Mouse (Mus musculus) CH12.LX (cell line): ENCODE measurements around the gene Gm20388. TPM values are rescaled to one million over a fixed set of nuclear protein-coding genes. Genes with fewer than 3 reads are reported as not detected.

Experiments used
- DNase-seq: peaks from one replicate; pipeline ENCODE4 v3.0.0-alpha.2; 2013; ENCODE audit errors: extremely low read depth
- H3K27ac ChIP-seq: 2 replicates; pipeline ENCODE4 v1.5.1; 2012; ENCODE audit warnings: low read depth, mild to moderate bottlenecking, control low read depth, moderate library complexity; ENCODE audit not compliant: insufficient read depth
- H3K27me3 ChIP-seq: replicated peaks from 2 replicates; pipeline ENCODE3; 2012; ENCODE audit warnings: inconsistent platforms
- H3K36me3 ChIP-seq, 2 experiments: replicated peaks in 1 of 2; 2 replicates each; pipeline versions ENCODE3 to v1.6.1; 2012; ENCODE audit warnings: inconsistent platforms in 1 of 2, low read length in 1 of 2, mild to moderate bottlenecking in 1 of 2, mixed read lengths in 1 of 2, moderate library complexity in 1 of 2; ENCODE audit not compliant: control insufficient read depth in 1 of 2, insufficient read depth in 1 of 2
- H3K4me1 ChIP-seq, 2 experiments: 2 replicates each; pipeline ENCODE4 v1.6.1; 2012; ENCODE audit warnings: inconsistent platforms in 1 of 2, moderate library complexity in 1 of 2; ENCODE audit not compliant: insufficient read depth in 2 of 2, control insufficient read depth in 1 of 2
- H3K4me2 ChIP-seq: 2 replicates; pipeline ENCODE4 v1.6.1; 2012; ENCODE audit warnings: low read depth, mild to moderate bottlenecking, control low read depth; ENCODE audit not compliant: poor library complexity, insufficient read depth, severe bottlenecking
- H3K4me3 ChIP-seq, 3 experiments: fragments of 150-350 bp in 1 of 3; sonication (generic) in 1 of 3; replicated peaks in 1 of 3; 2 replicates each; pipeline versions ENCODE3 to v1.5.1; 2011 to 2012; ENCODE audit warnings: low read depth in 2 of 3, low read length in 2 of 3, mild to moderate bottlenecking in 2 of 3, moderate library complexity in 2 of 3, control low read depth in 1 of 3, improper control_type of control experiment in 1 of 3, inconsistent platforms in 1 of 3, mixed read lengths in 1 of 3; ENCODE audit not compliant: poor library complexity in 1 of 3
- H3K79me2 ChIP-seq: replicated peaks from 2 replicates; pipeline ENCODE4 v1.6.1; 2012; ENCODE audit warnings: mild to moderate bottlenecking, moderate library complexity; ENCODE audit not compliant: control insufficient read depth, poor library complexity, insufficient read depth, severe bottlenecking; ENCODE audit errors: extremely low read depth
- H3K9ac ChIP-seq: 2 replicates; pipeline ENCODE4 v1.6.1; 2012; ENCODE audit warnings: low read depth, mild to moderate bottlenecking, control low read depth, moderate library complexity; ENCODE audit not compliant: insufficient read depth
- H3K9me3 ChIP-seq: replicated peaks from 2 replicates; pipeline ENCODE3; 2012; ENCODE audit warnings: low read length, inconsistent platforms, mixed read lengths
- BHLHE40 ChIP-seq: IDR thresholded peaks from 2 replicates; pipeline ENCODE4 v1.6.1; 2011; ENCODE audit warnings: mild to moderate bottlenecking, low read depth, low read length, improper control_type of control experiment
- CHD2 ChIP-seq: IDR thresholded peaks from 2 replicates; pipeline ENCODE4 v1.6.1; 2011; ENCODE audit warnings: low read length, improper control_type of control experiment
- CTCF ChIP-seq, 2 experiments: IDR thresholded peaks in 1 of 2; conservative IDR thresholded peaks in 1 of 2; 2 replicates each; pipeline ENCODE4 v1.5.1; 2011 to 2012; ENCODE audit warnings: low read depth in 2 of 2, low read length in 2 of 2, improper control_type of control experiment in 1 of 2, inconsistent platforms in 1 of 2, mild to moderate bottlenecking in 1 of 2, moderate library complexity in 1 of 2
- ELF1 ChIP-seq: IDR thresholded peaks from 2 replicates; pipeline ENCODE4 v1.6.1; 2014; ENCODE audit warnings: low read depth, mild to moderate bottlenecking, inconsistent platforms, low read length, improper control_type of control experiment
- GABPA ChIP-seq: IDR thresholded peaks from 2 replicates; pipeline ENCODE4 v1.6.1; 2012; ENCODE audit warnings: low read depth, low read length, improper control_type of control experiment, inconsistent platforms; ENCODE audit not compliant: insufficient replicate concordance
- JUN ChIP-seq: IDR thresholded peaks from 2 replicates; pipeline ENCODE4 v1.6.1; 2011; ENCODE audit warnings: low read depth, mild to moderate bottlenecking, low read length, improper control_type of control experiment, moderate library complexity; ENCODE audit not compliant: insufficient read depth
- JUND ChIP-seq: conservative IDR thresholded peaks from 2 replicates; pipeline ENCODE4 v1.6.1; 2011; ENCODE audit warnings: low read depth, low read length, improper control_type of control experiment
- KAT2A ChIP-seq: IDR thresholded peaks from 2 replicates; pipeline ENCODE4 v1.6.1; 2012; ENCODE audit warnings: low read length, improper control_type of control experiment, inconsistent platforms; ENCODE audit not compliant: insufficient replicate concordance
- PAX5 ChIP-seq: IDR thresholded peaks from 2 replicates; pipeline ENCODE4 v1.6.1; 2012; ENCODE audit warnings: low read length, inconsistent platforms, mixed read lengths
- POLR2A ChIP-seq: IDR thresholded peaks from 2 replicates; pipeline ENCODE4 v1.6.1; 2011; ENCODE audit warnings: low read depth, mild to moderate bottlenecking, improper control_type of control experiment, low read length
- RAD21 ChIP-seq: IDR thresholded peaks from 2 replicates; pipeline ENCODE4 v1.6.1; 2011; ENCODE audit warnings: low read depth, mild to moderate bottlenecking, low read length, improper control_type of control experiment, moderate library complexity
- SMC3 ChIP-seq: IDR thresholded peaks from 2 replicates; pipeline ENCODE4 v1.6.1; 2011; ENCODE audit warnings: low read depth, low read length, improper control_type of control experiment
- USF2 ChIP-seq: conservative IDR thresholded peaks from 2 replicates; pipeline ENCODE4 v1.6.1; 2011; ENCODE audit warnings: low read depth, low read length, improper control_type of control experiment
- ZNF384 ChIP-seq: IDR thresholded peaks from 2 replicates; pipeline ENCODE4 v1.6.1; 2012; ENCODE audit warnings: low read depth, low read length, improper control_type of control experiment, inconsistent platforms
- dilution Hi-C: fragments of 300-500 bp; cut with MboI; formaldehyde crosslinking; loops from 2 replicates; pipeline ENCODE4 v1.14.3; 2020; ENCODE audit warnings: low sequenced_read_pairs; ENCODE audit not compliant: extremely low pct_unique_long_range_greater_than_20kb, extremely low pct_ligation_motif_present
- in situ Hi-C: fragments of 300-500 bp; cut with MboI; formaldehyde crosslinking; loops from 3 replicates; pipeline ENCODE4 v1.14.3; 2019; ENCODE audit warnings: low sequenced_read_pairs, low pct_ligation_motif_present, low pct_unique_long_range_greater_than_20kb, mixed read lengths
- polyA plus RNA-seq: library from polyadenylated mRNA; unstranded; fragments of >175 nt; gene quantifications from 2 replicates; pipeline ENCODE4 v1.2.1, GENCODE M21; 2012; ENCODE audit warnings: low read depth; ENCODE audit not compliant: insufficient read length
- total RNA-seq, 2 experiments: library from RNA; depleted of rRNA; stranded (reverse); fragments of 300-350 nt in 1 of 2; fragments of >200 nt in 1 of 2; gene quantifications; 2 replicates each; pipeline ENCODE4 v1.2.3; 2012 to 2014

The Gm20388 gene
- total and polyA plus RNA-seq, 3 experiments, result 14.8 to 26.3 (median 22.2) TPM

- dilution Hi-C loops (no loop called here), in situ Hi-C loops (loop anchor here (10.0 kb wide), 1 partner anchor 358 kb away; no protein-coding TSS in a partner anchor)
- Histone ChIP-seq H3K4me2 (no peak overlapping the region), H3K27ac (no peak overlapping the region), H3K79me2 (no peaks in the 10 kb centered on the region), H3K4me1 (peaks cover 4 to 17% of the 10 kb centered on the region in 2 experiments), H3K9me3 (no peaks in the 10 kb centered on the region), H3K9ac (no peak overlapping the region), H3K4me3 (no peak overlapping the region), H3K36me3 (no peaks in the 10 kb centered on the region)
- no peak for DNase-seq
- no peak for TF ChIP-seq ELF1
- no peak for TF ChIP-seq CTCF (conservative IDR thresholded peaks at IDR 0.05 in 1 of 2, IDR thresholded peaks at IDR 0.05 in 1 of 2; ENCODE audit: low read depth in 2 of 2, low read length in 2 of 2)
- no peak for TF ChIP-seq JUN
- no peak for TF ChIP-seq KAT2A
- TF ChIP-seq PAX5, result no peak
- TF ChIP-seq RAD21, result no peak
- no peak for TF ChIP-seq USF2
- no peak for TF ChIP-seq JUND
- TF ChIP-seq SMC3, result no peak
- TF ChIP-seq POLR2A, result no peak
- TF ChIP-seq ZNF384, result no peak
- TF ChIP-seq, all 38 proteins: peak for 0
- H3K27me3 ChIP-seq, result peaks cover 28% of the 10 kb centered on the region
Measured at GRCm38 (mm10) chr8:121943057-121943540, 2032.5 kb downstream of the Gm20388 start.

GRCm38 (mm10) chr8:121943716-121944115, 2033.1 kb downstream of the Gm20388 start:
- Histone ChIP-seq H3K4me1 (peaks cover 4 to 12% of the 10 kb centered on the region in 2 experiments; a peak in 3 of 4 replicates), H3K4me2 (no peak overlapping the region), H3K9me3 (no peaks in the 10 kb centered on the region), H3K27ac (no peak overlapping the region), H3K36me3 (no peaks in the 10 kb centered on the region), H3K27me3 (peaks cover 28% of the 10 kb centered on the region), H3K79me2 (no peaks in the 10 kb centered on the region), H3K4me3 (no peak overlapping the region), H3K9ac (no peak overlapping the region)
- in situ Hi-C loops (loop anchor here (10.0 kb wide), 1 partner anchor 359 kb away; no protein-coding TSS in a partner anchor), dilution Hi-C loops (no loop called here)
- no peak for DNase-seq
- no peak for TF ChIP-seq GABPA
- no peak for TF ChIP-seq PAX5
- TF ChIP-seq RAD21, result no peak
- TF ChIP-seq BHLHE40, result no peak

DNA sequence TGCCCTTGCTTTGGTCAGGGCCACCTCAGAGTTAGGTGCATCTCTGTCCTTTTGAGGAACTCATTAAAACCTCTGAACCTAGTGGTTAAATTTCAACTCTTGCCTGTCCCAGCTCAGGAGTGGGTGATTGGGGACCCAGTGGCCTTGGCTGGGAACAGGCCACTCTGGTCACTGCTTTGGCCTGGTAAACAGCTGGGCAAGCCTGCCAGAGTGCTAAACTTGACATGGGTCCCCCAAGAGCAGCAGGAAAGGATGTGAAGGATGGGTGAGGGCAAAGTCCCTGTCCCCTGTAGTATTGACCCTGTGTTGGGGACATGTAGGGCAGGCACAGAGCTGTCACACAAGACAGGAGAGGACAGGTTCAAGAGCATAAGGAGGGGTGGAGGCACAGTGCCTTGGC, 2034.2 kb downstream of the Gm20388 start, which contains the start of gene Car5a:
Gene Car5a (minus strand): TSS at position 74 of the 400 bp plus-strand sequence.
- H3K36me3 ChIP-seq, result no peaks in the 10 kb centered on the region
- no peak for DNase-seq
- H3K79me2 ChIP-seq, result no peaks in the 10 kb centered on the region
- H3K4me3 ChIP-seq, result no peak within 1 kb of the TSS
- H3K9me3 ChIP-seq, result no peaks in the 10 kb centered on the region
- in situ Hi-C loops (loop anchor here (10.0 kb wide), 1 partner anchor 360 kb away; no protein-coding TSS in a partner anchor), dilution Hi-C loops (no loop called here)
- no peak within 1 kb of the TSS for H3K27ac ChIP-seq
- peaks cover 28% of the 10 kb centered on the region for H3K27me3 ChIP-seq
- H3K4me2 ChIP-seq, result no peak within 1 kb of the TSS
- H3K4me1 ChIP-seq, result peaks cover 4 to 13% of the 10 kb centered on the region in 2 experiments; a peak in 3 of 4 replicates
- TF ChIP-seq POLR2A (no peak), CHD2 (no peak), ZNF384 (no peak), USF2 (no peak)
- no peak within 1 kb of the TSS for H3K9ac ChIP-seq
